Mouse (Mus musculus) layer of hippocampus, adult 2 months (tissue): Measurements from ENCODE around the gene Hnrnpd. TPM values are rescaled to one million over a fixed set of nuclear protein-coding genes. Genes with fewer than 3 reads are reported as not detected.
A peak's percentile ranks its signal among the peaks of the same experiment; 100 is the strongest.

Source experiments
- DNase-seq, 2 experiments: peaks; one replicate each; pipeline ENCODE4 v3.0.0; 2022; ENCODE audit warnings: low spot score in 2 of 2
- H3K27ac ChIP-seq: fragments of 200-600 bp; 2 replicates; pipeline ENCODE4 v1.8.1; 2022
- H3K4me3 ChIP-seq: fragments of 200-600 bp; 2 replicates; pipeline ENCODE4 v1.8.1; 2022; ENCODE audit warnings: mild to moderate bottlenecking
- CTCF ChIP-seq: fragments of 200-600 bp; conservative IDR thresholded peaks from 2 replicates; pipeline ENCODE4 v1.8.1; 2022; ENCODE audit warnings: antibody characterized with exemption, mild to moderate bottlenecking, moderate library complexity
- long read RNA-seq, 2 experiments: library from polyadenylated mRNA; stranded (forward); transcript quantifications; one replicate each; pipeline ENCODE4 v2.0.0; 2021; ENCODE audit warnings: borderline mapping rate in 2 of 2
- total RNA-seq, 2 experiments: library from RNA; stranded (reverse); gene quantifications; 2 replicates each; pipeline ENCODE4 v1.2.3; 2021

Hnrnpd gene
- total RNA-seq: 100 to 1,000 TPM; 210 to 225 TPM
- long read RNA-seq, experiment 1, full-length matches to known transcripts: 96 of 132 reads
- long read RNA-seq, experiment 1, partial matches to known transcripts: 18 of 132 reads
- long read RNA-seq, experiment 1, other reads (novel, unspliced or antisense): 18 of 132 reads
- long read RNA-seq, experiment 2, full-length matches to known transcripts: 140 of 181 reads
- long read RNA-seq, experiment 2, partial matches to known transcripts: 22 of 181 reads
- long read RNA-seq, experiment 2, other reads (novel, unspliced or antisense): 19 of 181 reads

DNA sequence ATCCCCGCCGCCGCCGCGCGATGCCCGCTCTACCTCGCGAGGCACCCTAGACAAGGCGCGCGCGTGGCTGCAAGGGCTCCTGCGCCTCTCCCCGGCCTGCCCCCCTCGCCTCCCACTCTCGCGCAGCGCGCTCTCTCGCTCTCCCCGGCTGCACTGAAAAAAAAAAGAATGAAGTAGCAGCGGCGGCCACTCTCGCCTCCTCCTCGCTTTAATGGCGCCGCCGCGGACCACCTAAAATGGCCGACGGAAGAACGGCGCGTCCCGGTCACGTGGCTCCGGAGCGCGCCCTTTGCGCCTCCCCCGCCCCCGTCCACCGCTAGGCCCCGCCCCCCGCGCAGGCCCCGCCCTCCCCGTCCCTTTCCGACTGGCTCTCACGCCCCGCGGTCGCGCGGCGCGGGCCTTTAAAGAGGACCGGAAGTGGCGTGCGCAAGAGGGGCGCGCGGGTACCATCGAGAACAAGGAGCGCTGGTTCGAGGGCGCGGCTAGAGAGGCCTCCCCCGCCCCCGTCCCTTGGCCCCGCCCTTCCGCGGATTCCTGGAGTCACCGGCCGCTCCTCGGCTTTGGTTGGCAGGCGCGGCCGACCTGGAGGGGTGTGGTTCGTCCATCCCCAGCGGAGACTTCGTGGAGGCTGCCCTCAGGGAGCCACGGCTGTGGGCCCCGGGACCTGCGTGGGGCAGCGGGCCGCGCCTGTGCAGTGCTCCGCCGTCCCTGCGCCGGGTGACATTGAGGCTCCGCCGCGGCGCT lies at the start of gene Hnrnpd, which contains the start of gene 4930524J08Rik:
Gene Hnrnpd (minus strand): TSS at position 240 of the 744 bp plus-strand sequence.
Gene 4930524J08Rik (plus strand): TSS at position 363 of the 744 bp plus-strand sequence.
- peak; percentile 88 to 93 for DNase-seq
- no peak; the same call in 1 of the 2 replicates for TF ChIP-seq CTCF
- peak within 1 kb of the TSS; percentile 99 for H3K27ac ChIP-seq
- H3K4me3 ChIP-seq: peak within 1 kb of the TSS; percentile 95

DNA sequence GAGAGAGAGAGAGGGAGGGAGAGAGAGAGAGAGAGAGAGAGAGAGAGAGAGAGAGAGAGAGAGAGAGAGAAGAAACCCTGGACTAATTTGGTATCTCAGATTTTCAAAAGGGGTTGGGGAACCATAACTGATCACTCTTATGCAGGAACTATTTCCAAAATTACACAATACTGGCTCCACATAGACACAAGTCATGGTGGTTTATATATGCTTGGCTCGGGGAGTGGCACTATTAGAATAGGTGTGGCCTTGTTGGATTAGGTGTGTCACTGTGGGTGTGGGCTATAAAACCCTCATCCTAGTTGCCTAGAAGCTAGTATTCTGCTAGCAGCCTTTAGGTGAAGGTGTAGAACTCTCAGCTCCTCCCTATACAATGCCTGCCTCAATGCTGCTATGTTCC lies 46.1 kb upstream of the Hnrnpd start:
- Histone ChIP-seq H3K27ac (no peak overlapping the region), H3K4me3 (no peak overlapping the region)
- no peak for DNase-seq
- no peak for TF ChIP-seq CTCF

DNA sequence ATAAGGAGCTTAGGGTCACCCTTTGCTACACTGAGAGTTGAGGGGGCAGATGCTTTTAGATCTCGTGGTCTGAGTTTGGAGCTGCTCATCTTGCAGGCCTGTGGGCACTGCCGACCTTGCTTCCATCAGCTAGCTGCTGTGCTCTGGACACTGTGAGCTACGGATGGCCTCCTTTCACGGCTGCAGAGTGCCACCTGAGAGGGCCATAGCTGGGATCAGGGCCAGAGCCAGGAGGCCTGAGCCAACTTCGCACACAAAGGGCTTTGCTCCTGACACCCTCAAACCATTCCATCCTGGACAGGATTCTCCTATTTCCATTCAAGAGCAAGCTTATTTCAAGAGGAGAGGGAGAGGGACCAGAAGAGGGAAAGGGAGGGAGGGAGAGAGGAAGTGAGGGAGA lies 45.7 kb upstream of the Hnrnpd start:
- no peak overlapping the region for H3K27ac ChIP-seq
- no peak overlapping the region for H3K4me3 ChIP-seq
- no peak for DNase-seq
- no peak for TF ChIP-seq CTCF

GRCm38 (mm10) chr5:100020089-100020488 lies 41.4 kb upstream of the Hnrnpd start:
- DNase-seq: no peak
- H3K4me3 ChIP-seq: no peak overlapping the region
- no peak overlapping the region for H3K27ac ChIP-seq
- TF ChIP-seq CTCF: no peak

DNA sequence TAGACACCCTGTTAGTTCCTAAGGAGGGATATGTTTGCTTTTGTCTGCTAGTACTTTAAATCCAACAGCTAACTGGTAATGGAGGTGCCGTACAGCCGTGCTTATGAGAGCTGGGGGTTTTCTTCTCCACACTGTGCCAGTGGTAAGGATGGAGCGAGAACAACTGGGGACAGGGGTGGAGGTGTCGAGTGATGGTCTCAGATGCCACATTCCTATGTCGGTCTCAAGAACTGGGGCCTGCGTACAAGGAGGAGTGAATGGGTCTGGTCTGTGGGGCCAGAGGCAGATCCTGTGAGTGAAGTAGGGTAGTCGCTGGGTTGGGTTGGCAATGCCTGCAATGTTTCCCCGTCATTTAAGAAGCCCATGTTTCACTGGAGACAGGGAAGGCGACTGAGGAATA lies 33.9 kb upstream of the Hnrnpd start:
- no peak for TF ChIP-seq CTCF
- Histone ChIP-seq H3K27ac (no peak overlapping the region), H3K4me3 (no peak overlapping the region)
- no peak for DNase-seq

GRCm38 (mm10) chr5:100008485-100008884 lies 29.7 kb upstream of the Hnrnpd start:
- peak; percentile 29 for TF ChIP-seq CTCF
- DNase-seq: no peak
- Histone ChIP-seq H3K27ac (no peak overlapping the region), H3K4me3 (no peak overlapping the region)

- no peak for DNase-seq
- Histone ChIP-seq H3K4me3 (no peak overlapping the region), H3K27ac (no peak overlapping the region)
- TF ChIP-seq CTCF: peak; percentile 50
These were observed 28.3 kb upstream of the Hnrnpd start for GRCm38 (mm10) chr5:100007040-100007375.

DNA sequence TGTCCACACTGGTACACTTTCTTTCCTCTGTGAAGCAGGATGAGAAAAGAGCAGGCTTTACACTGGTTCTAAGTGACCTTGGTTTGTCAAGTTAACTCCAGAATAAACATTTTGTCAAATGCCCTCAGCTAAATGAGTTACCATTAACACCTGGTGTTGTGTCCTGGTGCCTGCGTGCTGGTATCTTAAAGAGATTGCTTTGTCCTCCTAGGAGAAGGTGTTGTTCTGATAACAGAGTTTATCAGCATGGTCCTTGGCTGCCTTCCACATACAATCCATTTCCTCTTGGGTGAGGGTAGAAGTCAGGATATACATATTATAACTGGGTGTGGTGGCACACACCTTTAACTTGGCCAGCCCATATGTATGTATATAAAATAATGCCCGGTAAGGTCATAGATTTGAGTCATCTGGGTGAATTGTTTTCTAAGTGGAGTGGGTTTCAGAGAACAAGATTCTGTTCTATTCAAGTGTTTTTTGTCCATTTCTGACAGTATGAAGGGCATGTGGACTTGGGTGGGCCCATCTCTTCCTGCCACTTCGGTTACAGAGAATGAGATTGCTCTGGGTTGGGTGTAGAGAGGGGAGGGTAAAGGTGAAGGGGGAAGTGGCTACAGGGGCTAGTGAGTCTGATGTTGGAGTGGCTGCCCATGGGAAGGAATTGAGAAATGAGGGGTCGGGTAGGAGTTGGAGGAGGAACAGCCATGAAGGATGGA lies 27.7 kb upstream of the Hnrnpd start:
- Histone ChIP-seq H3K27ac (no peak overlapping the region), H3K4me3 (no peak overlapping the region)
- DNase-seq: no peak
- no peak for TF ChIP-seq CTCF

GRCm38 (mm10) chr5:100005896-100006295 lies 27.2 kb upstream of the Hnrnpd start:
- no peak for TF ChIP-seq CTCF
- no peak for DNase-seq

GRCm38 (mm10) chr5:100005431-100005830 lies 26.7 kb upstream of the Hnrnpd start:
- Histone ChIP-seq H3K4me3 (no peak overlapping the region), H3K27ac (no peak overlapping the region)
- DNase-seq: no peak
- no peak for TF ChIP-seq CTCF

More at GRCm38 (mm10) chr5:100005896-100006295, 27.2 kb upstream of the Hnrnpd start:
- Histone ChIP-seq H3K27ac (no peak overlapping the region), H3K4me3 (no peak overlapping the region)

- H3K4me3 ChIP-seq: no peak overlapping the region
- TF ChIP-seq CTCF: no peak
- DNase-seq: no peak
- no peak overlapping the region for H3K27ac ChIP-seq
These were observed 25.2 kb upstream of the Hnrnpd start for GRCm38 (mm10) chr5:100003895-100004294.

DNA sequence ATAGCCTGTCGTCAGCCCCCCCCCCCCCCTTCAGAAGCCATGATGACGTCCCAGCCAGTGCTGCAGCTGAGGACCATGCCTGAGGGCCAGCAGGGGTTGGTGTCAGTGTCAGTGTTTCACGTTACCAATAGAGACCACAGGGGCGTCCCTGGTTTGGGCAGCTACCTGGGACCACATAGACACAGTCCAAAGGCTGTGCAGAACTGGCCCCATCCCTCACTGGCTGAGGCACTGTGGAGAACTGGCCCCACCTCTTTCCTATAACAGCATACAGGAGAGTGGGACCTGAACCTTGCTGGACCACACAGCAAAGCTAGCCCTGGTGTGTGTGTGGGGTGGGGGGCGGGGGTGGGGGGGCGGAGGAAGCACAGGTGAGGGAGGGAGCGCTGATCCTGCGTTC lies 21.8 kb upstream of the Hnrnpd start:
- no peak for TF ChIP-seq CTCF
- H3K4me3 ChIP-seq: no peak overlapping the region
- DNase-seq: no peak

DNA sequence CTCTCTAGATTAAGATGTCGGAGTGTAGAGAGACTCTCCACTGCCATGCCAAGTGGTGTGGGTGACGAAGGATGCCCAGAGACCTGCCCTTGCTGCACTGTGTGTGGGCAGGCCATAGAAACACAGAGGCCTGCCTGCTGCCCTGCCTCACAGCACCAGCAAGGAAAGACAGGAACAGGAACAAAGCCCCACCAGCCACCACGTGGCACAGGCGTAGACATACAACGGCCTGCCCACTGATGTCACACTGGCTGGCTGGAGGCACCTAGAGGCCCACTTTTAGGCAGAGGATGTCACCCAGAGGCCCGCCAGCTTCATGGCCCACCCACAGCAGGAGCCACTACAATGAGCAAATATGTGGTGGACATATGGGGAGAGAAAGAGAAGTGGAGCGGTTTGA lies 21.3 kb upstream of the Hnrnpd start:
- no peak for DNase-seq
- TF ChIP-seq CTCF: no peak
- Histone ChIP-seq H3K4me3 (no peak overlapping the region), H3K27ac (no peak overlapping the region)

More for the DNA sequence above, 21.8 kb upstream of the Hnrnpd start:
- no peak overlapping the region for H3K27ac ChIP-seq
